Mouse (Mus musculus) heart, postnatal 14 days (tissue): ENCODE data around the gene C1qtnf3. TPM values are rescaled to one million over a fixed set of nuclear protein-coding genes. Genes with fewer than 3 reads are reported as not detected.

ENCODE experiments used
- DNase-seq, 2 experiments: peaks; one replicate each; pipeline ENCODE4 v3.0.0; 2021 to 2022
- intact Hi-C: fragments of 180-260 bp; cut with DNase I; formaldehyde crosslinking; loops from one replicate; pipeline ENCODE4 v1.15.1; 2025
- long read RNA-seq, 2 experiments: library from polyadenylated mRNA; stranded (forward); transcript quantifications; one replicate each; pipeline ENCODE4 v2.0.0; 2021
- total RNA-seq, 2 experiments: library from RNA; stranded (reverse); gene quantifications; 2 replicates each; pipeline ENCODE4 v1.2.3; 2021

The C1qtnf3 gene
- total RNA-seq, result under 1 TPM; 0.27 to 0.53 TPM
- long read RNA-seq, experiment 1, result 0 reads
- long read RNA-seq, experiment 2, result 0 reads

DNA sequence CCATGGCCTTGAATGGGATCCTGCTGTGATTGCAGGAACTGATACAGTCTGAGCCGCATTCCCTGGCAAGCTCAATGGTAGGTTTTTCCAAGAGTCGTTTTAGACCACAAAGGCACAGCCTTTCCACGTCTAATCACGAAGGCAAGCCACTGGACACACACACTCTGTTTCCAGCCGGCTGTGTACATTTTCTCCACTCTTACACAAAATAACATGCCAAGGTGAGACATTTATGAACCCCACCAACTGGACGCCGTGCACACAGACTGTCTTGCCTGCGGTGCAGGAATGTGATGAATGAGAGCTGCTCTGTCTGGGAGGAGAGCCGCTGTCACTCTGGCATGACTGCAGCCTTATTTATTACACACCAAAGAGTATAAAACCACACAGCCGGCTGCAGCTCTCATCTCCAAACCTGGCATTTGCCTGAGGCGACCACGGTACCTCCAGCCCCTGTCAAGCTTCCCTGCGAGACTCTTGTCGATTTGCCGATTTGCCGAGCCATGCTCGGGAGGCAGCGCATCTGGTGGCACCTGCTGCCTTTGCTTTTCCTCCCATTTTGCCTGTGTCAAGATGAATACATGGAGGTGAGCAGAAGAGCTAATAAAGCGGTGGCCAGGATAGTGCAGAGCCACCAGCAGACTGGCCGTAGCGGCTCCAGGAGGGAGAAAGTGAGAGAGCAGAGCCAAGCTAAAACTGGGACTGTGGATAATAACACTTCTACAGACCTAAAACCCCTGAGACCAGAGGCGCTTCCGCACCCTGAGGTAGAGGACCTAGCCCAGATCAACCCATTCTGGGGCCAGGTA, at the start of gene C1qtnf3:
C1qtnf3 (plus strand) TSS at position 382 of the 809 bp plus-strand sequence.
- intact Hi-C loops, result no loop called here
- DNase-seq, result no peak

DNA sequence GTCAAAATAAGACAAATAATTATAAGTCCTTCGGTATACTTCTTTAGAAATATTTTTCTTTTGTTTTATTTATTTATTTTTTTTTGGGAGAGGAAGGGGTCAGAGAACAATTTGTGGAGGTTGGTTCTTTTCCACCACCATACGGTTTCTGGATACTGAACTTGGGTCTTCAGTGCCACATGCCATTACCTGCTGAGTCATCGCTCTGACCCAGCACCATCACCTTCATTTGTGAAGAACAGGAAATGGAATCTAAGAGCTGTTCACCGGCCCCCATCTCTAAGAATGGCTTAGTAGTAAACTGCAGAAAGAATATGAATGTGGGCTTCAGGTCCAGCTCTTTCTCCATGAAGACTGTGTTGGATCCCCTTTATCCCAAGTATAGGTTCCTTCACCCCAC, 49.8 kb upstream of the C1qtnf3 start:
- intact Hi-C loops, result no loop called here
- DNase-seq, result no peak

GRCm38 (mm10) chr15:10916611-10917311, 35.4 kb upstream of the C1qtnf3 start:
- intact Hi-C loops, result no loop called here
- DNase-seq, result no peak

DNA sequence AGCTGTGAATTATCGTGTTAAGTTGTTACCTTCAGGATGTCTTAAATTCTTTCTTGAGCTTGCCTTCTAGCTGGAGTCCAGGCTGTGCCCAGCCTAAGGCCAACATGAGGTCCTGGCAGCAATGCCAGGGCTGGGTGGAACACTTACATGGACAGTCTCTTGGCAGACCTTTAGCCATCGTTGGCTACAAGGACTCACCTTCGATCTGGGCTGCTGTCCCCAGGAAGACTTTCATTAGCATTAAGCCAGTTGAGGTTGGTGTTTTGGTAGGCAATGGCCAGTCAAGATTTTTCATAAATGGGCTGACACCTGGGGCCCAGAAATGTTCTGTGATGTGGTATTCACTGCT, 34.8 kb upstream of the C1qtnf3 start:
- DNase-seq, result no peak
- intact Hi-C loops, result no loop called here

- intact Hi-C loops, result loop anchor here (5.0 kb wide), 3 partner anchors 62 to 402 kb away; partner anchors contain the start of genes Amacr and Rxfp3
- no peak for DNase-seq
Observed at GRCm38 (mm10) chr15:10920212-10920611, 31.9 kb upstream of the C1qtnf3 start.

DNA sequence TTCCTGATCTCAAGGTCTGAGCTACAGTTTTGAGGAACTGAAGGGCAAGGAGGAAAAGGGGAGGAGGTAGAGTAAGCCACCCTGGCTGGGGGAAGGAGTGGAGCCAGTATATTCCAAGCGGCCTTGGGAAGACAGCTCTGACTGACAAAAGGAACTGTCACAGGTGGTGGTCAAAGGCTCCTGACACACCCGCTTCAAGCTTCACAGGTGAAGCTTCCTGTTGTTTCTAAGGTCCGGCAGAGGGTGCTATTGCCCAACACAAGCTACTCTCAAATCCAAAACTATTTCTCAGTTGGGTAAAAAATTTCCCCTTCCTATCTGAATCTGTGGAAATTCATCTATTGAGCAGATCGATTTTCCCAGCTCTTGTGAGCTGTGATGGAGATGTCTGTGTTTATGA, 31.1 kb upstream of the C1qtnf3 start:
- peak in 1 of 2 experiments; percentile 7 for DNase-seq
- intact Hi-C loops, result loop anchor here (1.0 to 5.0 kb wide), 4 partner anchors 61 to 459 kb away; partner anchors contain the start of genes Amacr and Rxfp3

DNA sequence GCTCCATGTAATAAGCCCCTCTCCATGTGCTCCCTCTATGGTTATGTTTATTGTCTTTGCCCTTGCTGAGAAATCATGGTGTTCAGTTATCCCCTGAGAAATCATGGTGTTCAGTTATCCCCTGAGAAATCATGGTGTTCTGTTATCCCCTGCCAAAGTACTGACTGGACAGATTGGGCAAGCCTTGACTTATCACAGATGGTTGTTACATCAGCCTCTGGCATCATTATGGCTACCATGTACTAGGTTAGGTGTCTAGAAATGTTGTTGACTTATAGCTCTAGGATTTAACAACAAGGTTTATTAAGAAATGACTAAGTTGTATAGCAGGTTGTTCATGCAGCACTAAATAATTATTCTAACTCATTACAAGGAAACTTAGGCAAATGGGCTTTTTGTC, 30.1 kb upstream of the C1qtnf3 start:
- intact Hi-C loops, result loop anchor here (5.0 kb wide), 3 partner anchors 60 to 400 kb away; partner anchors contain the start of genes Amacr and Rxfp3
- DNase-seq, result no peak

DNA sequence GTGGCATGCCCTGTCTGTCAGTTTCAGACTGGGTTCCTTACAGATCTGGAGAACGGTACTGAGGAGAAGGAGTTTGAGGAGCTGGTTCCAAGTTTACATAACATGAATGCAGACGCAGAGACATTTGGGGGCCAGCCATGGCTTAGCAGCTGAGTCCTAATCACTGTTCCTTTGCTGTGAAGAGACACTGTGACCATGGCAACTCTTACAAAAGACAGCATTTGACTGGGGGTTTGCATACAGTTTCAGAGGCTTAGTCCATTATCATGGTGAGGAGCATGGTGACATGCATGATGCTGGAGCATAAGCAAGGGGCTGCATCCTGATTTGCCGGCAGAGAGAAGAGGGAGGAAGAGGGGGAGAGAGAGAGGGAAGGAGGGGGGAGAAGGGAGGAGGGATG, 29.6 kb upstream of the C1qtnf3 start:
- intact Hi-C loops, result loop anchor here (5.0 kb wide), 3 partner anchors 60 to 400 kb away; partner anchors contain the start of genes Amacr and Rxfp3
- DNase-seq, result no peak

GRCm38 (mm10) chr15:10923076-10923995, 28.8 kb upstream of the C1qtnf3 start:
- intact Hi-C loops, result loop anchor here (5.0 kb wide), 3 partner anchors 59 to 399 kb away; partner anchors contain the start of genes Amacr and Rxfp3
- no peak for DNase-seq

DNA sequence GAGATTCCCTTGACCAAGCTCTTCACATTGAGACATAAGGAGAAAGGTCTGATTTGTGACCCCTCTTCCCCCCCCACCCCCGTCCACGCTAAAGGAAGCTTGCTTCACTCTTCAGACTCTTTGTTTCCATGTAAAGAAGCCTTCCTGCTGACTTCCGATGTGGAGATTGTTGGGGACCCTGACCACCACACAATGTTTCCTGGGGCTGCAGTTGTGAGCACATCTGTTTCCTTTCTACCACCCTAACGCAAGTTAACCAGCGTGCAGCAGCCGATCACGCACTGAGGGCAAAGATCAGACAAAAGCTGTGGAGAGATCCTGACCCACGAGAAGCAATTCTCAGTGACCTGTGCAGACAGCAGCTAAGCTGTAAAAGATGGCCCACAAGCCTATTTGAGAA, 24.8 kb upstream of the C1qtnf3 start:
- no peak for DNase-seq
- intact Hi-C loops, result no loop called here

DNA sequence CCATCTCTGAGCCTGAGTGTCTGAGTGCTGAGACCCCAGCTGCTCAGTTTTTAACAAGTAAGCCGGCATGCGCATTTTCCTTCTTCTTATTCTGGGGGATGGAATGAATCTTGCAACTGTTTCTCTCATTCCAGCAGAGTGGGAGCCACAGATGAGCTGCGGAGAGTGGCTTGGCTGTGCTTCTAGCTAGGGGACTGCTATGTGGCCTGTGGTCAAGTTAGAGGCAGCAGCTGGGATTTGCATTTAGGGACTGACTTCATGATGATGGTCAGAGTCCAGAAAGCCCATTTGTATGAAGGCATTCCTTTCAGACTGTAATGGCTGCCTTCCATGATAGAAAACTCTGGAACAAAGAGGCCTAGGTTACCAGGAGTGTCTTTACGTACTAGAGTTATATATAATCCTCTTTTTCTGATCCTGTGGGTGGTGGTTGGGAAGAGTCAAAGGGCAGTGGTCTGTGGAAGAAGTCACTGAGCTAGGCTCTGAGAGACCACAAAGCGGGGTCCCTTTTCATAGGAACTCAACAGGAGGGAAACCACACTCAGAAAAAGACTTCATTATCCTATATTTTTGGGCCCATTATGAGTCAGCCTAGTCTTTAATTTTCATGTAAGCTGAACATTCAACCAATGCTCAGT, 23.4 kb upstream of the C1qtnf3 start:
- DNase-seq, result no peak
- intact Hi-C loops, result no loop called here

DNA sequence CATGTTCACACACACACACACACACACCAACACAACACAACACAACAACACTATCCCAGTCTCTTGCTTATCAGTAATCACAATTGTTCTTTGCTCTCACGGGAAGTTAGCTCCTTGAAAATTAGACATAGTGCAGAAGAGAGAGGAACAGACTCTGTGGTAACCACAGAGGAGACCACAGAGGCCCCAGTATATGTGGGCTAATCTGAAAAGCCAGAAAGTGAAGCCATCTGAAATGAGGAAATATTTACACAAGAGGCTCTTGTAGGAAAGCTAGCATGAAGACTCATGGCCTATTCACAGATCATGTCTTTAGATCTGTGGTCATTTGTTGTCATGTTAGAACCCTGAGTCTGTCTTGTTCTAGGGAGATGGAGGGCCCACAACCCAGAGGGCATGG, 18.2 kb upstream of the C1qtnf3 start:
- intact Hi-C loops, result no loop called here
- no peak for DNase-seq

GRCm38 (mm10) chr15:10940148-10941108, 11.7 kb upstream of the C1qtnf3 start:
- intact Hi-C loops, result no loop called here
- DNase-seq, result peak; percentile 41 to 56

GRCm38 (mm10) chr15:10941901-10942300, 10.2 kb upstream of the C1qtnf3 start:
- no peak for DNase-seq
- intact Hi-C loops, result no loop called here

GRCm38 (mm10) chr15:10947852-10948251, 4.3 kb upstream of the C1qtnf3 start:
- no peak for DNase-seq
- intact Hi-C loops, result no loop called here

GRCm38 (mm10) chr15:10952760-10953305, 701 bp downstream of the C1qtnf3 start:
- no peak for DNase-seq
- intact Hi-C loops, result no loop called here

GRCm38 (mm10) chr15:10953465-10953864, 1.3 kb downstream of the C1qtnf3 start:
- no peak for DNase-seq
- intact Hi-C loops, result no loop called here

DNA sequence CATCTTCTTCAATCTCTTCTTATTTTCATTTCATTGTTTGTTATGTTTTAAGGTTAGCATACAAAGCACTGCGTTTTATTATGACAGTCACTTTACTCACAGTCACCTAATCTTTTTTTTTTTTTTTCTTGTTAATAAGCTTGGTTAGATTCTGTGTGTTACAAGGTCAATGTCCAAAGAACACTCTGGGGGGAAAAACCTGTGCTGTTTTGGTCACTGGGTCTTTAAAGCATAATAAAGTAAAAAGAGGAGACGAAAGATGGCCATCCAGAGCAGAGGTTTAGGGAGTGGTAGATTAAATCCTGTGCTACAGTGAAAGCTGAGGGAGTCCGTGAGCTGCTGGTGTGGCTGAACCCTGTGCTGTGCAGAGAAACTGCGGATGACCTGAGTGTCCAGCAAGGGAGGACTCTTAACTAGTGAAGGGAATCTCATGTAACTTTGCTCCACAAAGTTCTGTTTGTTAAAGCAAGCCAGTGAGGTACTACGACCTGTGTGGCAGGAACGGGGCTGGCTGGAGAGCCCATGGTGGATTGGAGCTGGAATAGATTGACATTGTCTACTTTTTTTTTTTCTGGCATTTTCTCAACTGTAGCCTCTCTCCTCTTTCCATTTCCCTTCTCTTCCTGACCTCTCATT, 2.4 kb downstream of the C1qtnf3 start:
- intact Hi-C loops, result no loop called here
- no peak for DNase-seq
